Mouse (Mus musculus): ENCODE results near the gene Rpgr.

Rpgr gene

GRCm38 (mm10) chrX:10073966-10074365, 142.8 kb downstream of the Rpgr start:
- DNase-seq (ENCODE audit: low read depth, low spot score) = peak; percentile 69

GRCm38 (mm10) chrX:10071529-10071928, 145.2 kb downstream of the Rpgr start:
- no peak for DNase-seq (ENCODE audit: low read depth, low spot score)

- DNase-seq (ENCODE audit: low read depth, low spot score) = peak; percentile 77
These were observed 146.0 kb downstream of the Rpgr start for GRCm38 (mm10) chrX:10070689-10071088.

GRCm38 (mm10) chrX:10069405-10069804, 147.3 kb downstream of the Rpgr start:
- no peak for DNase-seq (ENCODE audit: low read depth, low spot score)

GRCm38 (mm10) chrX:10063781-10064180, 152.9 kb downstream of the Rpgr start:
- no peak for DNase-seq (ENCODE audit: low read depth, low spot score)

GRCm38 (mm10) chrX:10063361-10063760, 153.4 kb downstream of the Rpgr start:
- no peak for DNase-seq (ENCODE audit: low read depth, low spot score)

- DNase-seq (ENCODE audit: low read depth, low spot score) = no peak
These were observed 154.5 kb downstream of the Rpgr start for GRCm38 (mm10) chrX:10062201-10062600.

GRCm38 (mm10) chrX:10034666-10035065, 182.1 kb downstream of the Rpgr start:
- peak; percentile 40 for DNase-seq (ENCODE audit: low read depth, low spot score)
